Mouse (Mus musculus) lung, embryonic 15.5 days (tissue): Measurements from ENCODE around the gene Ddx17. TPM values are rescaled to one million over a fixed set of nuclear protein-coding genes. Genes with fewer than 3 reads are reported as not detected.

ENCODE experiments used
- ATAC-seq: fragments of 200-750 bp; cut with Nextera tagmentation; 2 replicates; pipeline ENCODE4 v1.8.0; 2017; ENCODE audit warnings: moderate number of reproducible peaks, borderline replicate concordance; ENCODE audit not compliant: low FRiP score, low TSS enrichment; ENCODE audit errors: extremely low read depth
- H3K27ac ChIP-seq: fragments of 300-500 bp; sonication (generic); 2 replicates; pipeline ENCODE4 v1.5.1; 2015; ENCODE audit warnings: moderate library complexity, mild to moderate bottlenecking, inconsistent platforms
- H3K27me3 ChIP-seq: fragments of 300-500 bp; sonication (generic); 2 replicates; pipeline ENCODE4 v1.6.1; 2015; ENCODE audit warnings: inconsistent platforms
- H3K36me3 ChIP-seq: fragments of 300-500 bp; sonication (generic); 2 replicates; pipeline ENCODE4 v1.6.1; 2015; ENCODE audit warnings: inconsistent platforms
- H3K4me1 ChIP-seq: fragments of 300-500 bp; sonication (generic); 2 replicates; pipeline ENCODE4 v1.6.1; 2015; ENCODE audit warnings: inconsistent platforms
- H3K4me2 ChIP-seq: fragments of 300-500 bp; sonication (generic); 2 replicates; pipeline ENCODE4 v1.6.1; 2015; ENCODE audit warnings: inconsistent platforms, mild to moderate bottlenecking, moderate library complexity
- H3K4me3 ChIP-seq: fragments of 300-500 bp; sonication (generic); 2 replicates; pipeline ENCODE4 v1.5.1; 2015; ENCODE audit warnings: mild to moderate bottlenecking, inconsistent platforms
- H3K9ac ChIP-seq: fragments of 300-500 bp; sonication (generic); 2 replicates; pipeline ENCODE4 v1.6.1; 2015; ENCODE audit warnings: inconsistent platforms
- H3K9me3 ChIP-seq: fragments of 300-500 bp; sonication (generic); 2 replicates; pipeline ENCODE4 v1.6.1; 2016; ENCODE audit warnings: inconsistent platforms
- WGBS: fragments of 180-500 bp; shearing (Covaris S2); methylation state at CpG from one replicate; pipeline ENCODE4 v1.1.7; 2015; 5-methylcytosine and 5-hydroxymethylcytosine counted together
- polyA plus RNA-seq: library from polyadenylated mRNA; unstranded; fragments of >200 nt; fragmentation: Nextera tagmentation; extraction: Ambion mirVana; gene quantifications from 2 replicates; pipeline ENCODE4 v1.2.1, GENCODE M21; 2015

Ddx17 gene
- polyA plus RNA-seq: 48.3 and 53.9 TPM in 2 replicates

GRCm38 (mm10) chr15:79546410-79547288 is at the start of gene Ddx17:
Ddx17 (minus strand) TSS chr15:79546741.
- peak; percentile 97 for ATAC-seq
- peaks cover 3% of the 10 kb centered on the region; the same call in 1 of the 2 replicates for H3K27me3 ChIP-seq
- H3K4me1 ChIP-seq: peaks cover 21% of the 10 kb centered on the region
- no peaks in the 10 kb centered on the region for H3K9me3 ChIP-seq
- H3K4me3 ChIP-seq: peak within 1 kb of the TSS; percentile 90
- H3K9ac ChIP-seq: peak within 1 kb of the TSS; percentile 98
- peaks cover 28% of the 10 kb centered on the region for H3K36me3 ChIP-seq
- H3K4me2 ChIP-seq: peak within 1 kb of the TSS; percentile 78
- peak within 1 kb of the TSS; percentile 97 for H3K27ac ChIP-seq
- 2% methylated on average over 84 of the region's 84 CpGs for WGBS

- Histone ChIP-seq H3K27ac (no peak overlapping the region), H3K4me3 (no peak overlapping the region), H3K4me2 (no peak overlapping the region), H3K9me3 (no peaks in the 10 kb centered on the region), H3K27me3 (no peaks in the 10 kb centered on the region), H3K4me1 (no peaks in the 10 kb centered on the region), H3K36me3 (no peaks in the 10 kb centered on the region), H3K9ac (no peak overlapping the region)
- no peak for ATAC-seq
- 40% methylated on average over 1 of the region's 1 CpGs for WGBS
These were observed 35.0 kb upstream of the Ddx17 start for GRCm38 (mm10) chr15:79581581-79581980.

GRCm38 (mm10) chr15:79577671-79578426 is 31.3 kb upstream of the Ddx17 start:
- Histone ChIP-seq H3K4me2 (no peak overlapping the region), H3K27ac (no peak overlapping the region), H3K4me1 (no peaks in the 10 kb centered on the region), H3K9ac (no peak overlapping the region), H3K9me3 (no peaks in the 10 kb centered on the region), H3K4me3 (no peak overlapping the region), H3K36me3 (no peaks in the 10 kb centered on the region), H3K27me3 (no peaks in the 10 kb centered on the region)
- no peak for ATAC-seq
- 49% methylated on average over 6 of the region's 6 CpGs for WGBS

- H3K4me3 ChIP-seq: no peak overlapping the region
- no peak overlapping the region for H3K9ac ChIP-seq
- H3K27ac ChIP-seq: no peak overlapping the region
- ATAC-seq: no peak
- 90% methylated on average over 2 of the region's 2 CpGs for WGBS
- no peak overlapping the region for H3K4me2 ChIP-seq
- no peaks in the 10 kb centered on the region for H3K4me1 ChIP-seq
- no peaks in the 10 kb centered on the region for H3K27me3 ChIP-seq
- H3K36me3 ChIP-seq: no peaks in the 10 kb centered on the region
- no peaks in the 10 kb centered on the region for H3K9me3 ChIP-seq
These were observed 30.4 kb upstream of the Ddx17 start for GRCm38 (mm10) chr15:79576947-79577346.

GRCm38 (mm10) chr15:79575543-79576222 is 29.1 kb upstream of the Ddx17 start:
- no peaks in the 10 kb centered on the region for H3K4me1 ChIP-seq
- H3K27ac ChIP-seq: no peak overlapping the region
- no peaks in the 10 kb centered on the region for H3K9me3 ChIP-seq
- H3K27me3 ChIP-seq: no peaks in the 10 kb centered on the region
- 58% methylated on average over 1 of the region's 1 CpGs for WGBS
- no peak overlapping the region for H3K9ac ChIP-seq
- H3K4me2 ChIP-seq: no peak overlapping the region
- no peak overlapping the region for H3K4me3 ChIP-seq
- H3K36me3 ChIP-seq: no peaks in the 10 kb centered on the region
- no peak for ATAC-seq

GRCm38 (mm10) chr15:79562417-79562816 is 15.9 kb upstream of the Ddx17 start:
- H3K27me3 ChIP-seq: no peaks in the 10 kb centered on the region
- no peaks in the 10 kb centered on the region for H3K9me3 ChIP-seq
- no peaks in the 10 kb centered on the region for H3K36me3 ChIP-seq
- no peaks in the 10 kb centered on the region for H3K4me1 ChIP-seq
- H3K4me2 ChIP-seq: no peak overlapping the region
- WGBS: 72% methylated on average over 9 of the region's 9 CpGs
- no peak overlapping the region for H3K27ac ChIP-seq
- H3K9ac ChIP-seq: no peak overlapping the region
- no peak for ATAC-seq
- H3K4me3 ChIP-seq: no peak overlapping the region

GRCm38 (mm10) chr15:79559649-79560048 is 13.1 kb upstream of the Ddx17 start:
- Histone ChIP-seq H3K9me3 (no peaks in the 10 kb centered on the region), H3K4me2 (no peak overlapping the region)
- 29% methylated on average over 3 of the region's 3 CpGs for WGBS

GRCm38 (mm10) chr15:79552566-79552965 is 6.0 kb upstream of the Ddx17 start:
- ATAC-seq: peak; percentile 42; the same call in 1 of the 2 replicates
- Histone ChIP-seq H3K4me2 (no peak overlapping the region), H3K36me3 (no peaks in the 10 kb centered on the region), H3K4me1 (no peaks in the 10 kb centered on the region), H3K27ac (peak overlapping the region; percentile 61), H3K27me3 (peaks cover 3% of the 10 kb centered on the region; the same call in 1 of the 2 replicates), H3K9me3 (no peaks in the 10 kb centered on the region), H3K9ac (no peak overlapping the region), H3K4me3 (no peak overlapping the region)
- WGBS: 52% methylated on average over 5 of the region's 5 CpGs

More at GRCm38 (mm10) chr15:79559649-79560048, 13.1 kb upstream of the Ddx17 start:
- H3K27me3 ChIP-seq: no peaks in the 10 kb centered on the region
- no peak for ATAC-seq
- no peaks in the 10 kb centered on the region for H3K4me1 ChIP-seq
- H3K36me3 ChIP-seq: no peaks in the 10 kb centered on the region
- no peak overlapping the region for H3K9ac ChIP-seq
- no peak overlapping the region for H3K4me3 ChIP-seq
- no peak overlapping the region for H3K27ac ChIP-seq

- H3K27ac ChIP-seq: no peak overlapping the region
- no peak overlapping the region for H3K4me2 ChIP-seq
- H3K4me1 ChIP-seq: peaks cover 21% of the 10 kb centered on the region
- H3K27me3 ChIP-seq: peaks cover 3% of the 10 kb centered on the region; the same call in 1 of the 2 replicates
- H3K4me3 ChIP-seq: no peak overlapping the region
- H3K36me3 ChIP-seq: peaks cover 12% of the 10 kb centered on the region
- no peaks in the 10 kb centered on the region for H3K9me3 ChIP-seq
- ATAC-seq: no peak
- 95% methylated on average over 2 of the region's 2 CpGs for WGBS
- no peak overlapping the region for H3K9ac ChIP-seq
These were observed 1.7 kb upstream of the Ddx17 start for GRCm38 (mm10) chr15:79548226-79548625.

- H3K9ac ChIP-seq: 0 out of 2 replicates have a peak overlapping the region, but pooled peaks have one; percentile 61
- H3K36me3 ChIP-seq: peaks cover 21% of the 10 kb centered on the region
- H3K27me3 ChIP-seq: peaks cover 3% of the 10 kb centered on the region; the same call in 1 of the 2 replicates
- no peak for ATAC-seq
- 76% methylated on average over 17 of the region's 17 CpGs for WGBS
- peak overlapping the region; percentile 90 for H3K4me3 ChIP-seq
- H3K9me3 ChIP-seq: no peaks in the 10 kb centered on the region
- H3K4me1 ChIP-seq: peaks cover 21% of the 10 kb centered on the region
- peak overlapping the region; percentile 78 for H3K4me2 ChIP-seq
- peak overlapping the region; percentile 97 for H3K27ac ChIP-seq
These were observed 814 bp upstream of the Ddx17 start for GRCm38 (mm10) chr15:79547289-79547820.

GRCm38 (mm10) chr15:79545921-79546399 is 581 bp downstream of the Ddx17 start:
- H3K9ac ChIP-seq: peak overlapping the region; percentile 98
- H3K36me3 ChIP-seq: peaks cover 33% of the 10 kb centered on the region
- H3K27ac ChIP-seq: peak overlapping the region; percentile 97
- H3K9me3 ChIP-seq: no peaks in the 10 kb centered on the region
- ATAC-seq: peak; percentile 80
- H3K4me1 ChIP-seq: peaks cover 21% of the 10 kb centered on the region
- peaks cover 3% of the 10 kb centered on the region; the same call in 1 of the 2 replicates for H3K27me3 ChIP-seq
- H3K4me2 ChIP-seq: peak overlapping the region; percentile 78
- peak overlapping the region; percentile 90 for H3K4me3 ChIP-seq
- WGBS: under 1% methylated on average over 52 of the region's 52 CpGs
